Mouse (Mus musculus) olfactory bulb, adult 2 months (tissue): ENCODE measurements around the gene Hspb9. TPM values are rescaled to one million over a fixed set of nuclear protein-coding genes. Genes with fewer than 3 reads are reported as not detected.

Experiments
- H3K27ac ChIP-seq: fragments of 200-500 bp; 2 replicates; pipeline ENCODE4 v1.5.1; 2012; ENCODE audit warnings: low read depth, low read length; ENCODE audit not compliant: insufficient read depth
- H3K4me1 ChIP-seq: fragments of 200-500 bp; 2 replicates; pipeline ENCODE4 v1.6.1; 2012; ENCODE audit warnings: low read length; ENCODE audit not compliant: control insufficient read depth, insufficient read depth
- H3K4me3 ChIP-seq: fragments of 200-500 bp; 2 replicates; pipeline ENCODE4 v1.5.1; 2012; ENCODE audit warnings: mild to moderate bottlenecking, low read depth, low read length, moderate library complexity; ENCODE audit not compliant: insufficient read depth
- CTCF ChIP-seq: fragments of 200-500 bp; IDR thresholded peaks from 2 replicates; pipeline ENCODE4 v1.5.1; 2012; ENCODE audit warnings: low read depth, mild to moderate bottlenecking, low read length, moderate library complexity; ENCODE audit not compliant: insufficient read depth
- POLR2A ChIP-seq: fragments of 200-500 bp; IDR thresholded peaks from 2 replicates; pipeline ENCODE4 v1.6.1; 2012; ENCODE audit warnings: mild to moderate bottlenecking, low read depth, low read length, moderate library complexity; ENCODE audit not compliant: insufficient read depth
- WGBS: fragments of 180-500 bp; shearing (Covaris S2); methylation state at CpG from one replicate; pipeline ENCODE4 v1.1.7; 2018; 5-methylcytosine and 5-hydroxymethylcytosine counted together
- polyA plus RNA-seq: library from polyadenylated mRNA; stranded (reverse); fragments of >200 nt; gene quantifications from 2 replicates; pipeline ENCODE4 v1.2.4, GENCODE M21; 2012; ENCODE audit warnings: low replicate concordance; ENCODE audit not compliant: missing spikeins, insufficient read depth, insufficient read length

Hspb9 gene
- polyA plus RNA-seq, 1 experiment = not detected

DNA sequence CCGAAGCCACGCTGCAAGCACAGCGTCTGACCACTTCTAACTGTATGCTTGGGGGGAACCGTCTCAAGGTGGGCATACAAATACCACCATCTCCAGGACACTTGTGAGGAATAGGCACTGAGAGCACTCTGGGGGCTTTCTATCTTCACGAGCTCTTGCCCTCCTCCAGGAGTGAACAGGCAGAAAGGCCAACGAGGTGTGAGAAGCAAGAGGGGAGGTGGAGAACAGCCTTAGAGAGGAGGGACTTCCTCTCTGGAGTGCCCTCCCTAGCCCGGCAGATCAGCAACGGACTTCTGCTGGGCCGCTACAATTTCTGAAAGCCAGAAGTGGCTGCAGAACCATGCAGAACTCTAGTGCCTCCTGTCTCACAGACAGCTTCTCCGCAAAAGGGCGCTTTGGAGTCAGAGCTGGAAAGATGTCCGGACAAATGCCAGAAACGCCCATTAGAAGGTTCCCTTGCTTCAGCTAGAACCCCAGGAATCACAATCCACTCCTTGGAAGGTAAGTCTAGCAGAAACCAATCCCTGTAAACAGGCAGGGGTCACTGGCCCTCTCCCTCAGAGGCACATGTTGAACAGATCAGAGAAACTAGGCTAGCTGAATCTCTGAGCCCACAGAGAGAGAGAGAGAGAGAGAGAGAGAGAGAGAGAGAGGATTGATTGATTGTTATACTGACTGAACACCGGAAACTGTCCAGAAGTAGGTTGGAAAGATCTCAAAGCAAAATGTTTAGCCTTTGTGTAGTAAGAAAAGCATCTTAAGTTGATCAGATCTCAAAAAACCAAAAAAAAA, 22.5 kb downstream of the Hspb9 start:
- TF ChIP-seq POLR2A (no peak), CTCF (no peak)

DNA sequence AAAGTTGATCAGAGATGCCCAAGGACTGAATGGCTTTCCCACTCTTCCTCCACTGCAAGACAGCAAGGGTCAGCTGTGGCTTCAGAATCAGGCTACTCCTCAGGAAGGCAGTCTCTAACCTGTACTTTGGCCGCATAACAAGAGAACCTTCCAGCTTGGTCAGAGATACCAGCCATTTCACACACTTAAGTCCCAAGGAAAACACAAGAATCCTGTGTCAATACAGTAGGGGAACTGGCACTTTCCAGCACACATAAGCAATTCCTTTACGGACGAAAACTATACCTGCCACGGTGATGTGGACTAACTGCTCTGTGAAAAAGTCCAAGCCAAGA, 23.1 kb downstream of the Hspb9 start:
- Histone ChIP-seq H3K4me1 (peaks cover 11% of the 10 kb centered on the region), H3K27ac (no peak overlapping the region), H3K4me3 (no peak overlapping the region)
- 78% methylated on average over 4 of the region's 4 CpGs for WGBS
- no peak for TF ChIP-seq CTCF
- TF ChIP-seq POLR2A = no peak

More for the DNA sequence above, 22.5 kb downstream of the Hspb9 start:
- H3K4me3 ChIP-seq = no peak overlapping the region
- H3K4me1 ChIP-seq = peaks cover 11% of the 10 kb centered on the region
- no peak overlapping the region for H3K27ac ChIP-seq
- WGBS = 66% methylated on average over 14 of the region's 14 CpGs

DNA sequence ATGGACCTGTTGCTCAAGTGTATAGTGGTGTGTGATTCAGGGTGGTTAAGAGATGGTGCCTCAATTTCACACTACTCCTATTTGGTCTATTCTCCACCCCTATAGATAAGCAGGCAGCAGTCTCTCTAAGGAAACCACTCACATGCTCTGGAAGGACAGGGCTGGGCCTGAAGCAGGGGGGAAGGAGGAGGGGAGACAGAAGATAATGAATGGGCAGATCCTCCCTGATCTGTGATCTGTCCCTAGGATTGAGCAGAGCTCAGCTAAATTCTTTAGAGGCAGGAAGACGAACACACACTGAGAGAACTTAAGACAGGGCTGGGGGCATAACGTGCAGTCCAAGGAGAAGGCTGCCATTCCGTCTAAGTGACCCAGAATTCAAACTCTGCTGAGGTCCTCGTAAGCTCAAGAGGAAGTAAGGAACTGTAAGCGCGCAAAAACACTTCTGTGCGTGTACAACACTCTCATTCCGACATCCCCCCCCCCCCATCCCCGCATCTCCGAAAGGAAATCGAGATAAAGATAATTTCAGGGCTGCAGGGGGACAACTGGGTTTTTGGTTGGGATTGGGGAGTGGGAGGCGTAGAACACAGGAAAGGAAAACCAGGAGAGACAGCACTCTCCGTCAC, 23.6 kb downstream of the Hspb9 start:
- H3K27ac ChIP-seq = no peak overlapping the region
- under 1% methylated on average over 13 of the region's 13 CpGs for WGBS
- TF ChIP-seq POLR2A (no peak), CTCF (no peak)
- peak overlapping the region; percentile 75 for H3K4me3 ChIP-seq
- H3K4me1 ChIP-seq = peaks cover 11% of the 10 kb centered on the region

DNA sequence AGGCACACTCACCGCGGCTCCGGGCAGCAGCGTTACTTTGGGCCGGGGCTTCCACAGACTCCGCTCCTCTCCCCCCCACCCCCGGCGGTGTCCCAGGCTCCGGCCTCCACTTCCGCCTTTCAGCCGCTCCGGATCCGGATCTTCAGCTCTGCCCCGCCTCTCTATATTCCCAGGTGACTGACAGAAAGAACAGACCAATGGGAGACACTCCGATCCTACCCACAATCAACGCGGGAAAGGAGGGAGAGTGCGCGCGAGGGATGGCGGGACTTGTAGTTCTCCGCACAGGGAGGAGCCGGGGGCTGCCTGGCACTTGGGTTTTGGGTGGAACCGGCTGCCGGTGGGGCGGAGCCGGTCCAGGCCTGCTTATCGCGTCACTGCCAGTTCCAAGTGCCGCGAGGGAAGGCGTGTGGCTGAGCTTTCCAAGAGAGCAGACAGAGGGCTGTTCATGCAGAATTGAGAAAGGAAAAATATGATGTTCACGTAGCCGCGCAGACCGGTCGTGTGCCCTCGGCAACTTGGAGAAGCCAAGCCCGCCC, 24.5 kb downstream of the Hspb9 start, which contains the start of gene Rab5c:
TSS of gene Rab5c (minus strand) at position 150 of the 539 bp plus-strand sequence.
- 1% methylated on average over 39 of the region's 39 CpGs for WGBS
- Histone ChIP-seq H3K27ac (no peak within 1 kb of the TSS), H3K4me3 (peak within 1 kb of the TSS; percentile 75), H3K4me1 (peaks cover 11% of the 10 kb centered on the region)
- peak; percentile 64 for TF ChIP-seq POLR2A
- TF ChIP-seq CTCF = no peak

DNA sequence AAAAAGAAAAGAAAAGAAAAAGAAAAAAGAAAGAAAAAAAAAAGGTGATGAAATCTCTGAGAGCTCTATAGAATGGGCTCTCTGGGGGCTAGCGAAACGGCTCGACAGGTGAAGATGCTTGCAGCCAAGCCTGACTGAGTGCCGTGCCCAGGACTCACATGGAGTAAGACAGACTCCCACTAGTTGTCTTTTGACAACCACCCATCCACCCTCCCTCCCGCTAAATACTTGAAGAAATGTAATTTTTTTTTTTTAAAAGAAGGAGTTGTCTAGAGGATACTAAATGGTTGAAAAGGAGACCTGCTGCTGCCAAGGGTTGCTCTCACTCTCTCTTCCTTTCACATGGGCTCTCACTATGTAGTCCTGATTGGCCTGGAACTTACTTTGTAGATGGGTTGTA, 25.1 kb downstream of the Hspb9 start:
- Histone ChIP-seq H3K27ac (no peak overlapping the region), H3K4me1 (peaks cover 11% of the 10 kb centered on the region), H3K4me3 (no peak overlapping the region)
- TF ChIP-seq CTCF = no peak
- no peak for TF ChIP-seq POLR2A
- 6% methylated on average over 5 of the region's 5 CpGs for WGBS

DNA sequence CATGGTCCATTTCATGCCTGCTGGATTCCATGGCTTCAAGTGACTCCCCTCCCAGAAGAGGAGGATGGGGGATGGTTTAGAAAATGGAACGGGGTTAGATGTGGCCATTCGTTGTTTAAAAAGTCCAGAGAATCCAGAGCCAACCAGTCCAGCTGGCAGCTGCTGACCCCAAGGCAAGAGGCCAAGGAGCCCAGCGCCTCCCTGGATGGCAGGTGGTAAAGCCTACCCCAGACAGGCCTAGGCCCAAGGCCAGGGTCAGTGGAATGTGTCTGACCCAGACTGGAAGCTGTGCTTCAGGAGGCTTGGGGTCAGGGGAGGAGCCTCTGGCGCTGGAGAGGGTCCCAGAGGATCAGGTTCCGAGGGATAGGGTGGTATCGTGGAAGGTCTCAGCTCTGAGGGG, 27.7 kb downstream of the Hspb9 start:
- H3K4me1 ChIP-seq = peaks cover 12% of the 10 kb centered on the region
- WGBS = 52% methylated on average over 6 of the region's 6 CpGs
- no peak overlapping the region for H3K4me3 ChIP-seq
- TF ChIP-seq POLR2A (no peak), CTCF (no peak)
- no peak overlapping the region for H3K27ac ChIP-seq

DNA sequence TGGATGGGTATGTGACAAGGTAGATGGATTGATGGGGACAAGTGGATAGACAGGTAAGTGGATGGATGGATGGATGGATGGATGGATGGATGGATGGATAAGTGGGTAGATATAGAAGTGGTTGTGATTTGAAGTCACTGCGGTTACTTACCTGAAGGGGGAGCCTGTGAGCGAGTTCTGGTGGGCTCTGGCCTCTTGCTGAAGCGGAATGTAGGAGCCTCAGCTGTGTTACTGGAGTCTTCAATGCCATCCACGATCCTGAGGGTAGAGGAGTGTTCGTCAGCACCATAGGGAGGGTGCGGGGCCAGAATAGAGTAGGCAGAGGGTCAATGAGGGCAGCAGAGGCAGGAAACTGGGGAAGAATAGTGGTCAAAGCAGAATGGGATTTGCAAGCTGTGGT, 31.4 kb downstream of the Hspb9 start:
- no peak overlapping the region for H3K27ac ChIP-seq

DNA sequence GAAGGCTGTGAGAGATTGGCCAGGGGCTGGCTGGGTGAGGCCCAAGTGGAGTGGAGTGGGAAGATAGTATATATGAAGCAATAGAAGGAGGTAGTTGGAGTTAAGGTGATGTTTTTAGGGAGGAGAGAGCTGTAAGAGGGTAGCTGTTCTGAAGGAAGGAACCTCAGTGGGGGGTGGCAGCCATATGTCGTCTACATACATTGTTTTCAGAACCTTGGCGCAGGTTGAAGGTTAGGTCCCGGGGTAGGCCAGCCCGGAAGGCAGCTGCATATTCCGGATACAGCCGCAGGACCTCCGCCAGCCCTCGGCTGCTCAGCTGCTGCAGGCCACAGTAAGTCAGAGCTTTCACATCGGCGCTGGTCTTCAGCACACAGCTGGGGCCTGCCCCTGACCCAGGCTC, 32.9 kb downstream of the Hspb9 start:
- 88% methylated on average over 10 of the region's 10 CpGs for WGBS
- no peak overlapping the region for H3K27ac ChIP-seq
- no peak for TF ChIP-seq POLR2A
- no peak for TF ChIP-seq CTCF

More for the DNA sequence above, 31.4 kb downstream of the Hspb9 start:
- H3K4me1 ChIP-seq = peaks cover 23% of the 10 kb centered on the region
- 19% methylated on average over 6 of the region's 6 CpGs for WGBS
- TF ChIP-seq POLR2A = no peak
- no peak for TF ChIP-seq CTCF
- no peak overlapping the region for H3K4me3 ChIP-seq

DNA sequence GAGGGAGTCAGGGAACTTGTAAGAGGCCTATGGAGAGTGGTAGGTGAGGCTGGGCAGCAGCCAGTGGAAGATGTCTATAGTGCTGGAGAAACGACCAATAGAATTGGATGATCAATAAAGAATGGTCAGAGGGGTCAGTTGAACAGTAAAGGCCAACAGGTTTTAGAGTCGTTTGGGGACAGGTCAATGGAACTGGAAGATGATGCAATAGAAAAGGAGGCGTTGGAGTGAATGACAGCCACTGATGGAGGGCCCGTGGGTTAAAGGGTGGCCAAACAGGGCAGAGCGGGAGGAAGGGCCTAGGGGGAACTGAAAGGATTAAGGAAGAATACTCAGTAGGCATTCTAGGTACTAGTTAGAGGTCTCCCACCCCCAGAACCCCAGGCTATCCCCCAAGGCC, 33.5 kb downstream of the Hspb9 start:
- Histone ChIP-seq H3K4me3 (no peak overlapping the region), H3K27ac (no peak overlapping the region), H3K4me1 (peaks cover 26% of the 10 kb centered on the region)
- WGBS = 80% methylated on average over 5 of the region's 5 CpGs
- TF ChIP-seq POLR2A (no peak), CTCF (no peak)

More for the DNA sequence above, 32.9 kb downstream of the Hspb9 start:
- peaks cover 26% of the 10 kb centered on the region for H3K4me1 ChIP-seq
- no peak overlapping the region for H3K4me3 ChIP-seq
